ENCODE assay signal across 8 mouse cellular contexts in the genomic region with DNA sequence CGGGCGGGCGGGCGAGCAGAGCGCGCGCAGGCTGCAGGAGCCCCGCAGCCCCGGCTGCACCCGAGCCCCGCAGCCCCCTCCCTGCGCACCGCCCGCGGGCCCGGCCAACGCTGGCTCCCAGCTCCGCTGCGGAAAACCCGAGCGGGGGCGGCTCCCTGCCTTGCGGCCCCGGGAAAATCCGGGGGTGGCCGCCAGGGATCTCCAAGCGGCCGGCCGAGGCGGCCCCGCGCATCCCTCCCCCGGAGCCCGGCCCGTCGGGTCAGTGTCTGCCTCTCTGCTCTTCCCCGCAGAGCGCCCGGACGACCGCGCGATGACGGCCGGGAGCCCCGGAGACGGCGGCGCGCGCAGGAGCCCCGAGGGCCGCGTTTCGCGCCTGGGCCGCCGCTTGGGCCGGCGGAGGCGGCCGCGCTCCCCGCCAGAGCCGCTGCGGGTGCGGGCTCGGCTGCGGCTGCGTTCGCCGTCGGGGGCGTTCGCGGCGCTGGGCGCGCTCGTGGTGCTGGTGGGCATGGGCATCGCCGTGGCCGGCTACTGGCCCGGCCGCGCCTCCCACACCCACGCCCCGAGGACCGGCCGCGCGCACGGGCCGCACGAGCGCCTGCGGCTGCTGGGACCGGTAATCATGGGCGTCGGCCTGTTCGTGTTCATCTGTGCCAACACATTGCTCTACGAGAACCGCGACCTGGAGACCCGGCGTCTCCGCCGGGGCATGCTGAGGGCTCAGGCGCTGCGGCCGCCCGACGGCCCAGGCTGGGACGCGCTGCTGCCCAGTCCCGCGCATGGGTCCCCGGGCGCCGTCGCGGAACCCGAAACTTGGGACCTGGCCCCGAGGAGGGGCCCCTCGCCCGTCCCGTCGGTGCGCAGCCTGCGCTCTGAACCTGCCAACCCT. TPM values are rescaled to one million over a fixed set of nuclear protein-coding genes. Genes with fewer than 3 reads are reported as not detected.
DNase-seq lines count a peak whose midpoint lies in the region; ATAC-seq and TF ChIP-seq lines count a peak whose summit lies in the region.

Gene Tmem200b, plus strand, starts transcription at position 311 of the 886 bp plus-strand sequence.

- peak within 1 kb of the TSS; percentile 53 for H3K9ac ChIP-seq in hindbrain, postnatal 0 days (replicated peaks; ENCODE audit: low read length)

- H3K4me3 ChIP-seq in erythroblast, embryonic 14.5 days (replicated peaks): peak within 1 kb of the TSS; percentile 42
- peak within 1 kb of the TSS; percentile 48 for H3K4me3 ChIP-seq in hindbrain, postnatal 0 days (ENCODE audit: low read length)

- H3K4me2 ChIP-seq in hindbrain, postnatal 0 days (ENCODE audit: low read depth, low read length): peak within 1 kb of the TSS; percentile 67

- no peak for ATAC-seq in hindbrain, postnatal 0 days

- peaks cover 78% of the 10 kb centered on the region for H3K27me3 ChIP-seq in erythroblast, embryonic 14.5 days (ENCODE audit: control insufficient read depth)
- H3K27me3 ChIP-seq in hindbrain, postnatal 0 days (ENCODE audit: insufficient read depth, low read length): peaks cover 43% of the 10 kb centered on the region

- no peak for TF ChIP-seq CTCF in hindbrain, postnatal 0 days (IDR thresholded peaks at IDR 0.05; ENCODE audit: low read depth)

- H3K4me1 ChIP-seq in erythroblast, embryonic 14.5 days (ENCODE audit: control insufficient read depth): peaks cover 25% of the 10 kb centered on the region
- no peaks in the 10 kb centered on the region; the same call in 1 of the 2 replicates for H3K4me1 ChIP-seq in hindbrain, postnatal 0 days (ENCODE audit: insufficient read depth, low read length)

- no peak within 1 kb of the TSS for H3K27ac ChIP-seq in hindbrain, postnatal 0 days

- WGBS in hindbrain, postnatal 0 days: 2% methylated on average over 107 of the region's 130 CpGs

- peaks cover 17% of the 10 kb centered on the region for H3K9me3 ChIP-seq in erythroblast, embryonic 14.5 days (ENCODE audit: control insufficient read depth, low read length)
- no peaks in the 10 kb centered on the region for H3K9me3 ChIP-seq in hindbrain, postnatal 0 days (ENCODE audit: low read length)

- peaks cover 62% of the 10 kb centered on the region for H3K36me3 ChIP-seq in erythroblast, embryonic 14.5 days (ENCODE audit: control insufficient read depth)
- H3K36me3 ChIP-seq in hindbrain, postnatal 0 days (ENCODE audit: insufficient read depth, low read length): peaks cover 15% of the 10 kb centered on the region; the same call in 1 of the 2 replicates

- peak; percentile 52 for DNase-seq in embryo, embryonic 11 days
- DNase-seq in embryo, embryonic 10 days (ENCODE audit: low spot score): no peak
- peak; percentile 20 for DNase-seq in CD4-positive helper T cell, adult 2 months (ENCODE audit: low read depth, low spot score)
- no peak for DNase-seq in hindbrain, postnatal 0 days (ENCODE audit: low spot score)
- DNase-seq in lung, postnatal 10 days: peak; percentile 43
- no peak for DNase-seq in spleen, adult 18-20 months
- DNase-seq in c-Kit-positive CD71-positive TER-119-positive erythroid progenitor cells, embryonic 14.5 days (ENCODE audit: low spot score): no peak

RNA-seq across cellular contexts. Expression of gene Tmem200b, which starts in this region (rescaled TPM):
- not detected in 2 replicates for polyA plus RNA-seq in erythroblast, embryonic 14.5 days (2012)
- 2.3 and 3.2 TPM in 2 replicates for total RNA-seq in hindbrain, postnatal 0 days (2014; rRNA removed)
- polyA plus RNA-seq in hindbrain, postnatal 0 days (2015; fragmentation: Nextera tagmentation; extraction: Ambion mirVana): 0.48 and 0.64 TPM in 2 replicates

Comparison
In these comparisons a context has a peak if more than half of its experiments do, and no peak if none do; other contexts are left out.
1. DNase-seq: peak in embryo, embryonic 11 days (single experiment), CD4-positive helper T cell, adult 2 months (single experiment) and lung, postnatal 10 days (single experiment); none in embryo, embryonic 10 days (single experiment), hindbrain, postnatal 0 days (single experiment), spleen, adult 18-20 months (0 of 2) and c-Kit-positive CD71-positive TER-119-positive erythroid progenitor cells, embryonic 14.5 days (single experiment).